19 mouse cellular contexts compared by ENCODE assay signal in the genomic region with DNA sequence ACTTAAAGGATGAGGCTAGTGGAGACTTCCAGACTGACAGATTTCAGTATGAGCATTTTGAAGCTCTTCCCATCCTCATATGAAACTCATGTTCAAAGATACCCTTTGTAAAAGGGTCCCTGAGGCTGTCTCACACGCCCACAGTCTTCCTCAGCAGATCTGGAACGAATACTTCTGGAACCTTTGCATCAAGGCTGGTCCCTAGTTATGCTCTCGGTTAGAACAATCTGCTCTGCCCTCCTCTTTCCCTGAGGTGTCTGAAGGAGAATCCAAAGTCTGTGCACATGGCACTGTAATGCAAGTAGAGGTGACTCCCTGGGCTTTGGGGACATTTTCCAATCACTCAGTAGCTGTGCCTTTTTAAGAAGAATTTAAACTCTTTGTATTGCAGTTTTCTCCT. TPM values are rescaled to one million over a fixed set of nuclear protein-coding genes. Genes with fewer than 3 reads are reported as not detected.
"Had no signal": no experiment of that assay in that cellular context is flagged by ENCODE, and none has a peak within 500 bp of the region (broad histone marks: within the 10 kb centered on the region; RNA-seq: fewer than 3 reads in every experiment).

No protein-coding gene starts in this region.

- H3K9me3 ChIP-seq: midbrain, embryonic 10.5 days; midbrain, embryonic 12.5 days; neural tube, embryonic 12.5 days had no signal

- H3K36me3 ChIP-seq: midbrain, embryonic 10.5 days; midbrain, embryonic 12.5 days; neural tube, embryonic 12.5 days had no signal

- ATAC-seq: midbrain, embryonic 16.5 days had no signal

- H3K4me2 ChIP-seq: lung, embryonic 14.5 days; midbrain, embryonic 12.5 days; neural tube, embryonic 12.5 days had no signal

- DNase-seq: lung, adult 18-20 months; lung, embryonic 14.5 days; lung, postnatal 10 days; lung, postnatal 4 days; midbrain, embryonic 14.5 days; retina, postnatal 1 day; right cerebral cortex, adult 18-20 months; right cerebral cortex, postnatal 25 days; right cerebral cortex, postnatal 4 days; spleen, adult 18-20 months; thymus, adult 18-20 months; thymus, postnatal 14 days; thymus, postnatal 36 days had no signal

- H3K4me1 ChIP-seq: neural tube, embryonic 12.5 days had no signal

- H3K27me3 ChIP-seq: midbrain, embryonic 12.5 days; neural tube, embryonic 12.5 days had no signal

- H3K9ac ChIP-seq: lung, embryonic 14.5 days; midbrain, embryonic 12.5 days; neural tube, embryonic 12.5 days had no signal

- H3K27ac ChIP-seq: midbrain, embryonic 10.5 days; midbrain, embryonic 12.5 days; neural tube, embryonic 12.5 days had no signal

- H3K4me3 ChIP-seq: midbrain, embryonic 10.5 days; midbrain, embryonic 12.5 days; myocyte; neural tube, embryonic 12.5 days had no signal

RNA-seq across cellular contexts. Expression of a gene that starts 25.3 kb away (rescaled TPM):
- total RNA-seq: megakaryocyte, adult 5-6 weeks had no signal
